In the genomic region with DNA sequence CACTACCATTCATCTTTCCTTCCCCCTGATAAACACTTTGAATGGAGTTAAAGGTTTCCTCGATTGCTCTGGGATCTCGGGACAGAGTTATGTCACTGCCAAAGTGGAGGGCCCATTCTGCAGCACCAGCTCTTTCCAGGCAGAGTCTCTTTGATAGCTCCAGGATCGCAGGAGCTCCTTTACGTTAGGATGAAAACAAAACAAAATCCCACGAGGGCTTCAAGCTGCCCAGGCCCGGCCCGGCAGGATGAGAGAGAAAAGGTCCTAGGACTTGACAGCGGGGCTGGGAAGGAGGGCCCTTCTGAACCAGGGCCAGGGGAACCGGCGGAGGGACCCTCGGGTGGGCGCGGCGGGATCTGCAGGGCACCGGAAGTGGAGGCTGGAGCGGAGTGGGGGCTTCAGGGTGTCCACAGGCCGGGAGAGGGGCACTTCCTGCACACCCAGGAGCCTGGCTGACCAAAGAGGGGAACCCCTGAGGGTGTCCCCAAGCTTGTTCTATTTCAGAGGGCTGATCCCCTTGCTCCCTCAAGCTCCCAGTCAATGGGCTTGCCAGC, we compare ENCODE assay signal across 8 mouse cellular contexts. TPM values are rescaled to one million over a fixed set of nuclear protein-coding genes. Genes with fewer than 3 reads are reported as not detected.
A peak's percentile ranks its signal among the peaks of the same experiment; 100 is the strongest.
DNase-seq lines count a peak whose midpoint lies in the region; ATAC-seq lines count a peak whose summit lies in the region.

No protein-coding gene starts in this region.

- peak overlapping the region; percentile 86 for H3K27ac ChIP-seq in liver, embryonic 11.5 days (ENCODE audit: low read depth, low read length)

- peak overlapping the region; percentile 88 for H3K9ac ChIP-seq in liver, embryonic 11.5 days (ENCODE audit: low read depth, low read length)

- no peaks in the 10 kb centered on the region for H3K27me3 ChIP-seq in liver, embryonic 11.5 days (replicated peaks; ENCODE audit: control insufficient read depth, insufficient read depth, low read length)

- H3K9me3 ChIP-seq in liver, embryonic 11.5 days (ENCODE audit: control insufficient read depth, low read length): no peaks in the 10 kb centered on the region

- peaks cover 3% of the 10 kb centered on the region; the same call in 1 of the 2 replicates for H3K36me3 ChIP-seq in liver, embryonic 11.5 days (ENCODE audit: control insufficient read depth, insufficient read depth, low read length)

- peaks cover 31% of the 10 kb centered on the region for H3K4me1 ChIP-seq in liver, embryonic 11.5 days (replicated peaks; ENCODE audit: control insufficient read depth, insufficient read depth, low read length)

- under 1% methylated on average over 17 of the region's 17 CpGs for WGBS in liver, embryonic 11.5 days

- H3K4me2 ChIP-seq in liver, embryonic 11.5 days: peak overlapping the region; percentile 94

- DNase-seq in embryo, embryonic 10 days (ENCODE audit: low spot score): peak; percentile 65
- DNase-seq in embryo, embryonic 11 days: no peak
- peak; percentile 21 for DNase-seq in urinary bladder, postnatal 25 days (ENCODE audit: low spot score)
- no peak for DNase-seq in urinary bladder, postnatal 14 days (ENCODE audit: low spot score)
- DNase-seq in liver, embryonic 11.5 days (ENCODE audit: low spot score): no peak
- DNase-seq in ovary, postnatal 10 days (ENCODE audit: low spot score): no peak
- DNase-seq in cerebellum, postnatal 4 days (ENCODE audit: low spot score in 2 of 2): no peak
- DNase-seq in gastrocnemius, adult 18-20 months (ENCODE audit: low spot score): no peak

- H3K4me3 ChIP-seq in liver, embryonic 11.5 days (ENCODE audit: low read depth, low read length): peak overlapping the region; percentile 85

- peak; percentile 50 for ATAC-seq in liver, embryonic 11.5 days (replicated peaks; ENCODE audit: low FRiP score)

RNA-seq across cellular contexts. Expression of gene Dnmt1, which starts 7.6 kb away (rescaled TPM):
- 85.1 and 87.5 TPM in 2 replicates for polyA plus RNA-seq in liver, embryonic 11.5 days (2014; fragmentation: Nextera tagmentation; extraction: Ambion mirVana)
- 1 to 10 TPM; 6.0 to 6.7 TPM for total RNA-seq in gastrocnemius, adult 18-20 months (2021)

RNA-seq across cellular contexts. Expression of gene S1pr2, which starts 24.5 kb away (rescaled TPM):
- polyA plus RNA-seq in liver, embryonic 11.5 days (2014; fragmentation: Nextera tagmentation; extraction: Ambion mirVana): 15.2 and 16.8 TPM in 2 replicates
- 1 to 10 TPM in 1 of 2 experiments, under 1 TPM in 1; 0.68 to 1.9 TPM for total RNA-seq in gastrocnemius, adult 18-20 months (2021)

RNA-seq across cellular contexts. Expression of gene Mrpl4, which starts 50.5 kb away (rescaled TPM):
- polyA plus RNA-seq in liver, embryonic 11.5 days (2014; fragmentation: Nextera tagmentation; extraction: Ambion mirVana): 138 and 145 TPM in 2 replicates
- 10 to 100 TPM; 57.9 to 58.8 TPM for total RNA-seq in gastrocnemius, adult 18-20 months (2021)

RNA-seq across cellular contexts. Expression of gene Eif3g, which starts 53.6 kb away (rescaled TPM):
- polyA plus RNA-seq in liver, embryonic 11.5 days (2014; fragmentation: Nextera tagmentation; extraction: Ambion mirVana): 440 and 448 TPM in 2 replicates
- 100 to 1,000 TPM in 1 of 2 experiments, 10 to 100 TPM in 1; 98.6 to 100 TPM for total RNA-seq in gastrocnemius, adult 18-20 months (2021)

Comparison
In these comparisons a context has a peak if more than half of its experiments do, and no peak if none do; other contexts are left out.
1. DNase-seq: peak in embryo, embryonic 10 days (single experiment) and urinary bladder, postnatal 25 days (single experiment); none in embryo, embryonic 11 days (single experiment), urinary bladder, postnatal 14 days (single experiment), liver, embryonic 11.5 days (single experiment), ovary, postnatal 10 days (single experiment), cerebellum, postnatal 4 days (0 of 2) and gastrocnemius, adult 18-20 months (single experiment).